Mouse (Mus musculus): ENCODE data around the gene Styxl1. TPM values are rescaled to one million over a fixed set of nuclear protein-coding genes. Genes with fewer than 3 reads are reported as not detected.

Gene Styxl1
- not detected for total RNA-seq (2021)

- intact Hi-C loops (cut with DNase I), result loop anchor here (5.0 kb wide), 1 partner anchor 91 kb away; no protein-coding TSS in a partner anchor
- no peak for DNase-seq (ENCODE audit: low spot score)
Observed at GRCm38 (mm10) chr5:135777796-135778470, at the start of gene Styxl1. Gene Styxl1, minus strand, starts transcription at chr5:135778385.

GRCm38 (mm10) chr5:135826225-135826624 is 48.0 kb upstream of the Styxl1 start:
- intact Hi-C loops (cut with DNase I), result no loop called here
- DNase-seq (ENCODE audit: low spot score), result no peak

GRCm38 (mm10) chr5:135824517-135824916 is 46.3 kb upstream of the Styxl1 start:
- intact Hi-C loops (cut with DNase I), result no loop called here
- no peak for DNase-seq (ENCODE audit: low spot score)

GRCm38 (mm10) chr5:135822316-135822944 is 44.2 kb upstream of the Styxl1 start:
- intact Hi-C loops (cut with DNase I), result no loop called here
- no peak for DNase-seq (ENCODE audit: low spot score)

DNA sequence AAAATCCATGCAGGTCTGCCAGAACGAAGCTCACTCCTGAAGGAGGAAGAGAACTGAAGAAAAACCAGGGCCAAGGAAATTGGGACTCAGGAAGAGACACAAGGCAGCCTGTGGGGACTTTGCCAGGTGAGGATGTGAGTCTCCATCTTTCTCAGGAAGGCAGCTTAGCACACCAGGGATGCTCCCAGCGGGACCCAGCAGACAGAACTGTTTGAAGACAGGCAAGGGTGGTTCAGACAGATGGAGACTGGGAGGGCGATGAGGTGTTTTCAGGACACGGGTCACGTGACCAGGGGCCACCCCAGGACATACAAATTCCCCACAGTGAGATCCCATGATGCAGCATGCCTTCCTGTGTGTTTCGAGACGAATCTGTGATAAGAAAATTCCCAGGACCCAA is 40.3 kb upstream of the Styxl1 start:
- DNase-seq (ENCODE audit: low spot score), result no peak
- intact Hi-C loops (cut with DNase I), result no loop called here

DNA sequence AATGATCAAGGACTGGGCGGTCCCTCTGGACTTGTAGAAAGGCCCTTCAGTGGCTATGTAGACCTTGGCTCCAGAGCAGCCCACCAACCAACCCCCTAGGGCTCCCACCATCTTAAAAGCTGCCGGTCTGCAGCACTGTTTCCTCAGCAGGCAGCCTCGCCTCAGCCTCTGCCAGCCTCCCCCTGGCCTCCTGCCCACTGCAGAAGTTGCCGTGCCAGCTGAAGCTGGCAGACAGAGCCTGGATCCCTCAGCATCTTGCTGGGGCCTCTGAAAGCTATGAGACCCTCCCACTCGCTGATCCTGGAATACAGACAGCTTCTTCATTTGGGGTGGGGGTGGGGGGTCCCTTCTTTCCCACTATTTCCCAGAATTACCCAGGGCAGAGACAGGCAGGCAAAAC is 34.8 kb upstream of the Styxl1 start:
- intact Hi-C loops (cut with DNase I), result no loop called here
- DNase-seq (ENCODE audit: low spot score), result no peak

GRCm38 (mm10) chr5:135807263-135807637 is 29.1 kb upstream of the Styxl1 start:
- intact Hi-C loops (cut with DNase I), result no loop called here
- DNase-seq (ENCODE audit: low spot score), result no peak

DNA sequence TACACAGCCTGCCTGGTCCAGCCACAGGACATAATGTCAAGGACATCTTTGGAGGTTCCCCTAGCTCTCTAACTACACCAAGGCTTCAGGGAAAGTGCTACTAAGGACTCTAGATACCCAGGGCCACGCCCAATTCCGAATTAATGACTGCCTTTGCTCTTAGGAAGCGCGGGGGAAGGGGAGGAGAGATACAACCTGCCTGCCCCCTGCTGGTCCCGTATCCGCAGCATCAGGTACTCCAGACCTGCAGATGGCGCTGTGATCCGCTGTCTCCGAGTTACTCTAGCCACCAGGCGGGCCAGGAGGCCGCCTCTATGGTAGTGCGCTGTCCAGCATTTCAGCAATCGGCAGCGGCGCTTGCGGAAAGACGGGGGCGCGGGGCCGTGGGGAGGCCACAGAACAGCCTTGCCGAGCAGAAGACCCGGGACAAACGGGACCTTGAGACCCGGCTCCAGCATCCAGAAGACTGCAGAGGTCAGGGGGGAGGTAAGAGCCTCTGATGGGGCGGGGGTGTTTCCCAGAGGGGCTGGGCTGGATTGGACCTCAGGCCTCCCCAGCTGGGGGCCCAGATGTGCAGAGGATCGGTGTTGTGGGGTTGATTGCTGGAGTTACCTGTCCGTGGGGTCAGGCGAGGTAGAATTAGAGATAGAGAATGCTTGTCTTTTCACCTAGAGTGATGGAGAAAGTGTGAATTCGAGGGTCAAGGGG is 28.5 kb upstream of the Styxl1 start, which contains the start of gene Srrm3:
Srrm3 (plus strand) TSS at position 336 of the 708 bp plus-strand sequence.
- DNase-seq (ENCODE audit: low spot score), result peak; percentile 72
- intact Hi-C loops (cut with DNase I), result no loop called here

GRCm38 (mm10) chr5:135804735-135805134 is 26.6 kb upstream of the Styxl1 start:
- DNase-seq (ENCODE audit: low spot score), result no peak
- intact Hi-C loops (cut with DNase I), result no loop called here

GRCm38 (mm10) chr5:135803676-135804075 is 25.5 kb upstream of the Styxl1 start:
- DNase-seq (ENCODE audit: low spot score), result no peak
- intact Hi-C loops (cut with DNase I), result no loop called here

DNA sequence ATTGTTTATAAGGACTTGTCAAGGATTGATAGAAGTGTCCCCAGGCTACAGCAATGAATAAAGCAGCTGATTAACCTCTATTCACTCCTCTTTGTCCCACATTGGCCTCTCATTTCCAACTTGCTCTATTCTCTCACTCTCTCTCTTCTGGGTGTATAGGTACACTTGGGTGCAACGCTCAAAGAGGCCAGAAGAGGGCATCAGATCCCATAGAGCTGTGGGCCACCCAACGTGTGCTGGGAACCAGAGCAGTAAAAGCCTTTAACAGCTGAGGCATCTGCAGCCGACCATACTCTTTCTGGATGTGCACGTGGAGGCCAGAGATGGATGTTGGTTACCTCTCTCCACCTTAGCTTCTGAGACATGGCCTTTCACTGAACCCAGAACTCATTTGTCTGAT is 24.9 kb upstream of the Styxl1 start:
- intact Hi-C loops (cut with DNase I), result no loop called here

GRCm38 (mm10) chr5:135802641-135803040 is 24.5 kb upstream of the Styxl1 start:
- intact Hi-C loops (cut with DNase I), result no loop called here
- no peak for DNase-seq (ENCODE audit: low spot score)

More for the DNA sequence above, 24.9 kb upstream of the Styxl1 start:
- no peak for DNase-seq (ENCODE audit: low spot score)

GRCm38 (mm10) chr5:135800927-135801326 is 22.7 kb upstream of the Styxl1 start:
- no peak for DNase-seq (ENCODE audit: low spot score)
- intact Hi-C loops (cut with DNase I), result no loop called here

DNA sequence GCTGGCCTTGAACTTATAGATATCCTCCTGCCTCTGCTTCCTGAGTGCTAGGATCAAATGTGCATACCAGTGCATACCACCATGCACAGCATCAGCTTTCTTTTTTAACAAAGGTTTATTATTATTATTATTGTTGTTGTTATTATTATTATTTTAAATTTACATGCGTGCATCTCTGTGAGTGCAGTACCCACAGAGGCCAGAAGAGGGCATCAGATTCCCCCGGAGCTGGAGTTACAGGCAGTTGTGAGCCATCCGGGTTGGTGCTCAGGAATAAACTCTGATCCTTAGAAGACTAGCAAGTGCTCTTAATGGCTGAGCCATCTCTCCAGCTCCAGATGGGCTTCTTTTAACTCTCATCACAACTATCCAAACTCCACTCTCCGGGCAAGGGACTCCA is 21.6 kb upstream of the Styxl1 start:
- intact Hi-C loops (cut with DNase I), result no loop called here
- no peak for DNase-seq (ENCODE audit: low spot score)

DNA sequence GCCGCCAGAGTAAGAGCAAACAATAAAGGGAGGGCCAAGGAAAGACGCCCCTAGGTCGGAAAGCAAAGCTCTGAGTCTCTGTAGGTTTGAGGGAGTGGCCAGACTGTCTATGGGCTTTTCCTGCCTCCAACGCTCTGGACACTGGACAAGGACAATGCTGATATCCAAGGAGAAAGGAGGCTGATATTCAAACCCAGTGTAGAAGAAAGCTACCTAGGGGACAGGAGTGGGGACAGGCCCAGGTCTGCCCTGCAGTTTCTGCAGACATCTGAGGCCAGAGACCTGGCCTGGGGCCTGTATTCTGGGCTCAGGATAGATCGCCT is 16.6 kb upstream of the Styxl1 start:
- intact Hi-C loops (cut with DNase I), result loop anchor here (1.0 kb wide), 1 partner anchor 60 kb away; no protein-coding TSS in a partner anchor
- no peak for DNase-seq (ENCODE audit: low spot score)

- DNase-seq (ENCODE audit: low spot score), result peak; percentile 72
- intact Hi-C loops (cut with DNase I), result loop anchor here (1.0 kb wide), 1 partner anchor 61 kb away; no protein-coding TSS in a partner anchor
Observed at GRCm38 (mm10) chr5:135793996-135794858, 16.0 kb upstream of the Styxl1 start.

DNA sequence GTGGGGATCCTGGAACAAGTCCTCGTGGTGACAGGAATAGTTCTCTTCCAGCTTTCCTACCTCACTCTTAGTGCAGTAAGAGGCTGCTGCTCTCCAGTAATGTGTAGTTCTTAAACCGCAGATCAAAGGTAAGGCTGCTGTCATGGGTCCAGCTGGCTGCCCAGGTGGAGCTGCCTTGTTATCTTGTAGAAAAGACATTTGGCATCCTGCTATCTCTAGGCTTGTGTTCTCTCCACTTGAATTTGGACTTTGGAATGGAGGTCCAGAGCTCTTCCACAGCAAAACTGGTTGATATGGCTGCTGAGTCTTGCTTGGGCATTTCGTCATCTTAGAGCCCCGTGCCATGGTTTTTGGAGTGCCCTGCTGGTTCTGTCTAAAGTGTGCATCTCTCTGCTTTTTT is 4.7 kb upstream of the Styxl1 start:
- intact Hi-C loops (cut with DNase I), result no loop called here
- no peak for DNase-seq (ENCODE audit: low spot score)

- intact Hi-C loops (cut with DNase I), result no loop called here
- no peak for DNase-seq (ENCODE audit: low spot score)
Observed at GRCm38 (mm10) chr5:135780331-135780730, 2.1 kb upstream of the Styxl1 start.

DNA sequence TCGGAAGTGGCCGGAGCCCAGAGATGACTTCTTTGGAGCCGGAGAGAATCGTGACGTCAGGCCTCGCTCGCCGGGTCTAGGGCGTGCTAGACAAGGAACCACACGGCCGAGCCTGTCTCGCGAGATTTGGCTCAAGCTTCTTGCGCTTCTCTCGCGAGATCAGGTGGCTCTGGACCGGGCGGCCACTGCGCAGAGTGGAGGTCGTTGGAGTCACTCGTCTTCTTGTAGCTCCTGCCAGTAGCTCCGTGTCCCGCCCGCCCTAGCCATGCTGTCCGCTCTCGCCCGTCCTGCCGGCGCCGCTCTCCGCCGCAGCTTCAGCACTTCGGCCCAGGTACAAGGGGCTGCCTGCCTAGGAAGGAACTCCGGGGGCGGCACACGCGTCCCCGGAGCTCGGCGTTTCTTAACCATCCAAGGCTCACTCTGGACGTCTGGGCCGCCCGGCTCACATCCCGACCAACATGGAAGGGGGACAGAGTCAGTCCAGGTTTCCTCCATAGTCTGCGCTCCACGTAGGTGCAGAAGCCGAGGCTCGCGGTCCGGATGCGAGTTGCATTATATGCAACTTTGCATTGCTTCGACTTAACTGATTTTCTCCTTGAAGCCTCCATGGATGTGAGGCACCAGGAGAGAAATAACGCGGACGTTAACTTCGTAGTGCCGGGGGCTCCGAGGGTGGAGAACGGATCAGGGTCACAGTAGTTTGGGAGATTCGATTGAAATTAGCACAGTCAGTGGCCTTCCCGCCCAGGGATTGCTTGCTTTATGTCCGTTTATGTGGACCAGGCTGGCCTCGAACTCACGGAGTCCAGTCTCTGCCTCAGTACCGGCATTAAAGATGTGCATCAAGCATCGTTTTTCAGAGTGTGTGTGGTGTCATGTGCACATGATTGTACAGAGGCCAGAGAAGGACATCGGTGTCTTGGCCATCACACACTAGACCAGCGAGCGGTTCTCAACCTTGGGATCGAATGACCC is 573 bp upstream of the Styxl1 start, which contains the start of gene Mdh2:
Mdh2 (plus strand) TSS at position 10 of the 975 bp plus-strand sequence.
- intact Hi-C loops (cut with DNase I), result loop anchor here (5.0 kb wide), 1 partner anchor 91 kb away; no protein-coding TSS in a partner anchor
- peak; percentile 99 for DNase-seq (ENCODE audit: low spot score)

All from heart, postnatal 25 days (tissue).